Mouse (Mus musculus) lung, postnatal 36 days (tissue): Measurements from ENCODE around the gene Cep128.

Source experiments
- DNase-seq: peaks from one replicate; pipeline ENCODE4 v3.0.0; 2022; ENCODE audit warnings: mixed read lengths

The Cep128 gene

DNA sequence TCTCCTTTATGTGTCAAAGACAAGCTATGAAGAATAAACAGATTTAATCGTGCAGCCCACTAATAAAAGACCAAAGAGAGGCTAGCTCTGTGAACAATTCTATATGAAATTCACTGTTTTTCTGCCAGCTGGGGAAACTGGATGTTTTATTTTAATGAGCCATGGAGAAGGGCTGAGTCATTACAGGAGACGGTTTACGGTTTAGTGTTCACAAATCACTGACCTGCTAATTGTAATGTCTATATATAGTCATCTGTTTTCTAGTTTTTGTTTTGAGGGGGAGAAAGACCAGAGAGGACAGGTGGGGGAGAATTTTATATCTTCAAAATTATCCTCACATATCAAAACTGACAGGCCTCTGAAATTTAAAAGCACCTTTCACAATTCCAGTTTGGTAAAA lies 212.6 kb downstream of the Cep128 start:
- DNase-seq, result no peak

DNA sequence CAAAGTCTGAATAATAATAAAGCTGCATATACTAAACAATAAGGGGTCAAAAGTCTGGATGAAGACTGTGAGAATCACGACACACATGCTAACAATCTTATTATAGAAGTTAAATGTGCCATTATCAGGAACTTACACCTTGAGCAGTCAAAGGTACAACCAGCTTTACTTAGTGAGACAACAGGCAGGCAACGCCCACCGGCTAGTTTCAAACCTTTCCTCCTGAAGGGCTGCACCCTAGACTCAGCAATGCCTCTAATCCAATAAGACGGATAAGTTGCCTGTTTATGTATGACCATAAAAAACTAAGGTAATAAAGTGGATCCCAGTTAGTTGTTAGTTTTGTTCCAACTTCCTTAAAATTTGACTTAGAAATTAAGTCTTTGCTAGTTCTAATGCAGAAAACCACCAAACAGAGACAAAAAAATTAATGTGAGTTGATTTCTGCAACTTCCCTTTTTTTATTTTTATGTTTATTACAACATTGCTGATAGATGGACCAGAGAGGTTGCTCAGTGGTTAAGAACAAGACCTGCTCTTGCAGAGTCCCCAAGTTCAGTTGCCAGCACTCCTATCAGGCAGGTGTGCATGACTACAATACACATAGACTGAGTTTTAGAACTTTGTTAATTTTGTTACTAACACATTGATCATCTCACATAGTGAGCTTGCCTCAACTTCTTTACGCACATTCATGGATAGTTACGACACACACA lies 223.0 kb downstream of the Cep128 start:
- DNase-seq, result no peak

DNA sequence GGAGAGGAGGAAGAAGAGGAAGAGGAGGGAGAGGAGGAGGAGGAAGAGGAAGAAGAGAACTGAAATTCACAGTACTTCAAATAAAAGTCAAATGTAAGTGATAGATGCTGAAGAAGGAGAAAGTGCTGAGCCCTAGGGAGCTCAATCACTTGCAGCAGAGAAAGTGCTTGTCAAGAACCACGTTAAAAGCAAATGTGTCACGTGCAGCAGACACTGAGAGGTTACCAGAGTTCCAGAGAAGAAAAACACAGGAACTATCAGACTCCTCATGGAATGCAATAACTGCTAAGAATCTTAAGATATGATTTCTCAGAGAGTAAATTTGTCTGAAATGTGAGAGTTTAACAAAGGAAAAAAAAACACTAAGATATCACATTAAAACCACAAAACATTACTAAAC lies 225.7 kb downstream of the Cep128 start:
- no peak for DNase-seq

DNA sequence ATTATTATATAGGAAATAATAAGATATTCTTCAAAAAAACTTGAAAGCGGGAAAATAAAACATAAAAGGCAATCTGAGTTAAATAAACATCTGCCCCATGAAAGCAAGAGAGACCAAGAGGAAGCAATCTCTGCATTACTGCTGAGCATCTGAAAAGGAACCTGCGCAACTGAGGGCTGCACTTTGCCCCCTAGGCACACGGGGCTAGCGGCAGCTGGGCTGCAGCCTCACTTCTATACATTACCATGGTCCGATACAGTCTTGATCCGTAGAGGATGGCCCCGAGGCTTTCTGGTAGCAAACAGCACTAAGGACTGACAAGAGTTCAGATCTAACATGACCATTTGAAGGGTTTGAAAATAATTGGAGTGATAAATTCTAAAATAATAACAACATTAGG lies 230.2 kb downstream of the Cep128 start:
- DNase-seq, result no peak

DNA sequence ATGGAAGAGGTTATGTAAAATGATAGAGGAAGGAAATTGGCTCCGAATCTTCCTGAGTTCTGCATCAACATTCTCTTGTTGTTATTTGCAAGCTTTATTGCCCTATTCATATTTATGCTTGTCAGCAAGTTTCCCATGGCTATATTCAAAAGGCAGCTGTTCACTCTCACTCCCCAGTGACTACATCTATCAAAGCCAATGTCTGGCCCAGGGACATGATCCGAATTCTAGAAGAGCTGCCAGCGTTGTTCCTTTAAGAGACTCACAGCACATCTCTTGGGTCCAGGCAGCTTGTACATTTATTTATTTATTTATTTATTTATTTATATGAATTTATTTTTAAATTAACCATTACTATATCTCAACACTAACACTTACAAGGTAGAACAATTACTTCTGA lies 235.1 kb downstream of the Cep128 start:
- DNase-seq, result no peak

DNA sequence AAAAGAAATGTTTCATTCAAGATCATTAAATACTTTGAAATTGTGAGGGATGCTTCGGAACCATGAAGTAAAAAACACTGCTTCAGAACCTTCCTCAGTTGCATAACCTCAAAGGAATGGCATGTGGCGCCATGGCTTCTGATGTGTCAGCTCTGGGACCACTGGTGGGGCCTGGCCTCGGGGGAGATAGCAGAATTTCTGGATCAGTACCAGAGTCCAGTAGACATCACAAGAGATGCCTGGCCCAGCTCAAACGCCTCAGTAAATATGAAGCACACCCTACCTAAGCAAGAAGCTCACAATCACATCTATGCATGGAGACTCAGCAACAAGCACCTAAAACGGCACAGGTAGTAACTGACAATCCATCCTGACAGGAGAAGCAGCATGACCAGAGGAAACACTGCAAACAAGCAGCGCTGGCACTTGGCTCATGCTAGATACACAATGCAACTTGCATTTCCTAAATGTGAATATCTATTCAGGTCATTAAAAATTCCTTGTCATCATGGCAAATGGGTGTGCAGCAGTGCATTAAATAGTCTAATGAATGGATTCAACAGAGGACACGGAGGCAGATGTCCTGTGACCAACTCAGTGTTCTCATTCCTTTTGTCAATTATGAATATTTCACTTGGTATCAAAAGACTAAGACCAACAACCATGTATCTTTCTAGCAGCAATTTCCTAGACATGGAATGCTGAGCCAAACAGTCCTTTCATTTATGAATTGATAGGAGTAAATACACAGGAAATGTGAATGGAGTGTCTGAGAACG lies 249.3 kb downstream of the Cep128 start:
- DNase-seq, result no peak

DNA sequence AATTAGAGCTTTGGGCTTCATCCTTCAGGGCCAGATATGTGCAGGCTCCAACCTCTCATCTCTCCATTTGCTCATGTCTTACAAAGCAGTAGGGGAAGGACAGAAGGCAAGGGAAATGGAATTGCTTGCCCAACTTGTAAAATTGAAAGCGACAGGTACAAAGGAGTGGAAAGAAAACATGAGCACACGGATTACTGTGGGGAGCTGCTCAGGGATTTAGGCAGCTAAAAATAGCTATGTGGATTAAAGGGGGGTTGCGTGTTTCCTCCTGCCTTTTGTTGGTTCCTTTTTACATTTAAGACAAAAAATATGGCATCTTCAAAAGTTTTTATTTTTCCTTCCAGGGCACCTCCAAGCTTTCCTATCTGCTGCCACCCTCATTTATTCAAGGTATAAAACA lies 269.2 kb downstream of the Cep128 start:
- no peak for DNase-seq

DNA sequence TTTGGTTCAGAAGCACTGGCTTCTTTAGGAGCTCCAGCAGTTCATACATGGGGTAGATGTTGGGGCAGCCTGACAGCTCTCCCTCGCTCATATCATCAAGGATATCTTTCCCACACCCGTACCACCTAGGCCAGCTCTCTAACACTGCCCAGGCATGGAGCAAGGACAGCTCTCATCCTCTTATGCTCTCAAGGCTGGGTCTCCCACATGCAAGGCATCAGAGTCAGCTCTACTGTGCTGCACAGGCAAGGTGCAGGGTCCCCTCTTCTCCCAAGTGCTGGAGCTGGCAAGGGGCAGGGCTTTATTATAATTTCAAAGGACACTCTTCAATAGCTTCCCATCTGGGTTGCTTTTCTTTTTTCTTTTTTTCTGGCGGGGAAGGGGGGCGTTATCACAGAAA lies 280.9 kb downstream of the Cep128 start:
- no peak for DNase-seq

DNA sequence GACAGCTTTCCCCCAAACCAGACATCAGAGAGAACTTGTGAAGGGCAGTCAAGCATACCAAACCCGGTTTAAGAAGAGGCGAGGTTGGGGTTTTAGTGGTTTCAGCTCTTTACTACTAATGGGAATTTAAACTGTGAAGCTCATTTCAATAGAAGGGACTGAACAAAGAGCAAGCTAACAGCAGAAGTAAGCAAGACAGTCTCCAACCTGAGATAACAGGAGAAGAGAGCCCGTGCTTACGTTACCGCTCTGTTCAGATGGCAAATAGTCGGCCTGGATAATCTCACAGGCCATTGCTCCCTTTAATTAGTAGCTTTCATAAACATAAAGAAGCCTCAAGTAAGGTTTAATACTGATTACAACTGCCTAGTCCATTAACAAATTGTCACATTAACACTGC lies 286.3 kb downstream of the Cep128 start:
- no peak for DNase-seq

DNA sequence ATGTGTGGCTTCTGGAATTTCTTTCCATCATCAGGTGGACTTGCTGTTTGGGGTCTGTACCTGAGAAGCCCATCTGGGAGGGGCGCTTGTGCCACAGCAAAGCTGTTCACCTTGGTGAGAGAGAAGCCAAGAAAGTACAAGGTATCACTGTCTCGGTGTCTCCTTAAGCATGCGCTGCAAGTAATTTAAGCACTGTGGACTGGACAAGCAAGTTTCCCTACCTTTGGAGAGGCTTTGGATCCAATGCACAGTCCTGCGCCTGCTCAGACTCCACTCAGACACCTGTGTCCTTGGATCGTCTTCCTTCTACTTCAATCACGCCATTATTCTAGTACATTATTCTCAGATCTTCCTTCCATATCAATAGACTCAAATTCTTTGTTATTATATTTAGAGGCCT lies 288.0 kb downstream of the Cep128 start:
- no peak for DNase-seq

DNA sequence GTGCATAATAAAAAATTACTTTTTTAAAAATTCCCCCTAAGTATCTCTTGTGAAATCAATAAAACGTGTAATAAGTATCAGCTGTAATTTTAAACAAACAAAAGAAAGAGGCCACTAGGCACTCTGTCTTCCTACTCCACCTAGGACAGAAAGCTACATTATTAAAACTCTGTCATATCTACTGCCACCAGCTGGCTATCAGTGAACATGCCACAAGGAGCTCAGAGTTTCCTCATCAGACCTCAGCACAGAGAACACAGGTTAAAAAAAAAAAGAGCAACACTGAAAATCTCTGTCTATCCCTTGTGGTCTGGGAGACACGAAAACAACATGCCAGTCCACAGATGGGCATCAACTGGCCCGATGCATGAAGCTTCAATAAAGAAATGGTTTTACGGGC lies 295.9 kb downstream of the Cep128 start:
- DNase-seq, result peak; percentile 2

DNA sequence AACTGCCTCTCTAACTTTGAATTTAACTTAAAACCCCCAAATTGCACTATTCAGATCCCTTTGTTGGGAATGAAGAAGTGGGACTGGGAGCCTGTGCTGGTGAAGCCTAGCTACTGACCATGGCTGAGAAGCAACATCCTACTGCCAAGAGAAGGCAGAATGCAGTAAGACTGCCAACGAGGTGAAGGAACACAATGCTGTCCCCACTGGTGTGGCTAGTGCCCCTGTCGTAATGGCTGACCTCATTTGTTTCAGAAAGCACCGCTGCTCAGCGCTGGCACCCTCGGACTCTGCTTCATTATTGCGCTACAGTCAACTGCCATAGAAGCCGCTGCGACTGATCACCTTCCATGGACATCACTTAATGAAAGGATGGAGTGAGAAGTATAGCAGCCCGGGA lies 298.2 kb downstream of the Cep128 start:
- DNase-seq, result no peak

DNA sequence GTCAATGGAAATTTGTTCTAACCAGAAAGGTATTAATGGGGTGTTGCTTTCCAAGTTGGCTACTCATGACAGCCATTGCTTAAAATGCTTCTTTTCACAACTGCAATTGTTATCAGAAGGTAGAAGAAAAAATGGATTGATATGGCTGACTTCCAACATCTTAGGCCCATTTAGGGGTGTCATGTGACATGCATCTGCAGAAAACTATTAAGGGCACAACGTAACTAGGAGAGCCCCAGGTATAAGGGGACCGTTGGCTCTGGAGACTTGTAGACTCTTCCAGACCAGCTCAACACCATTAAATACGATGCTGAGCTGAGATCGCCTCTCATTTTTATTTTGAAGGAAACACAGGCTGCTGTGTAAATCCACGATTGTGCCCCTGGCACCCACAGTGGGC lies 308.6 kb downstream of the Cep128 start:
- DNase-seq, result no peak

DNA sequence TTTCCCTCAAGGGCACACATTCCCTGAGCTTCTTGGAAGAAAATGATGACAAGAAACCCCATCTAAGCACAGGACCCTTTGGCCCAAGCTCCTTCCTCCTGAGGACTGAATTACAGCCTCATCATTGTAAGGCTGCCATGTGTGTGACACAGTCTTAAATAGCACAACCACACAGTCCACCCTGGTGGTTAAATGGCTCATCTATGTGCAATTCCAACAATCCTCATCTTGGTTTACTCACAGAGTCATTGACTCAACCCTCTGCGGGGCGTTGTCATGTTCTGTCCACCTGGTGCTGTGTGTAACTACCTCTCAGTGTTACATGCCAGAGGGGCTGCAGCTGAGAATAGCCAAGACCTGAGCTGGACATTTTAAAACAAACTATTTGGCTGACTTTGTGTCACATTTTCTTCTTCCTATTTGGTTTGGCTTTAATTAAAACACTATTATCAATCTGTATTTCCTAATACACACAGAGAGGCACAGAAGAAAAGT lies 313.6 kb downstream of the Cep128 start:
- no peak for DNase-seq

DNA sequence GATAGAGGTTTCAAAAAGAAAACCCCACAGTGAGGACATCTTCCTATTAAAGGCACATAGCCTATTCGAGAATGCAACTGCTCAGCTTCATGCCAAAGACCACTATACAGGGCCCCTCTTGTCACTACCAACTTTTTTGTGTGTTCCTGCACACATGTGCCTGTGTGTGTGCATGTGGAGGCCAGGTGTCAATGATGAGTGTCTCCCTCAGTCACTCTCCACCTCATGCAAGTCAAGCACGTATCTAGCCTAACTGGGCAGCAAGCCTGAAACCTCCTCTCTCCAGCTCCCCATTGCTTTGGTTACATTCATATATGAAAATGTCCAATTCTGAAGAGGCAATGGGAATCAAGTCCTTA lies 317.1 kb downstream of the Cep128 start:
- DNase-seq, result no peak

DNA sequence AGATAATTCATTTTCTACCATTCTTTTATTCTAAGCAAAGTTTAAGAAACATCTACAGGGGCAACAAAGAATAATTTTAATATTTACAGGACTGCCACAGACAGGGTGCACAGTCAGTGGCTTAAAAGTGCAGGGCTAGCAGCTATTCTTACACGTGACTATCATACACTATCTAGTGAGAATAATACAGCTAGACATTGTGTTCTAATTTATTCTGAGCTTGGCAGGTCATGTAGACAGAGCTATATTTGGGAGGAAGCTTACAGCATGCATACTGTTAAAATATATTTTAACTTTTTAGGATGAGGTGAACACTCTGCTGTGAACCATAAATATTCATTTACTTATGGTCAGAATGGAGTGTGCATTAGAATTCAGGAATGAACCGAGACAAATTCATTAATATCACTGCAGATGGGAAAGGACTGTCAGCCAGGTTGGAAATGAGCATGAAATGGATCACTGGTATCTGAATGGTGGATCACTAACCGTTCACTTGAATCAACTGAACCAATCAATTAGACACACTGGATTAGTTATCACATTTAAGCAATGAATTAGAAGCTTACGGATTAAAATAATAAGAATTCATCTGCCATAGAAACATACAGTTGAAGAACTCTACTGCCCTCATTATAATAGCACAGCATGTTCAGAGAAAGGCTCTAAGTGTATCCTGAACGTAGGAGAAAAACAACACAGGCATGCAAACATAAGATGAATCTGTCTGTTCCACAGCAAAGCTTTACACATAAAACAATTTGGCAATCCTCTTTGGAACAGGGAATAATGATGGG lies 317.7 kb downstream of the Cep128 start:
- no peak for DNase-seq

DNA sequence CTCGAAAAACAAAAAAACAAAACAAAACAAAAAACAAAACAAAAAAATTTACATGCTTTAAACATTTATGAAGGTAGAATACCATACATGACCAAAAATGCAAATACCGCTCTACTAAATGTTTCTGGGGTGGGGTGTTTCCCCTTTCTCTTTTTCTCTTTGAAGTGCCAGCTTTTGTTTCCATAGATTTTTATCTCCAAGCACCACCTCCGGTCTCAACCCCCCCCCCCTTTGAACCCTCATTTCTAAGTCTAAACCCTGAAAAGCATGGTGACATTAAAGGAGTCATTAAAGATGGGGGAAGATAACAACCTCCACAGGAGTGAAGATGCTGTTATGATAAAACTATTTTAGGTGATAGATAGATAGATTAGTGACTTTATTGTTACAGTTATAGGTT lies 318.8 kb downstream of the Cep128 start:
- DNase-seq, result no peak

DNA sequence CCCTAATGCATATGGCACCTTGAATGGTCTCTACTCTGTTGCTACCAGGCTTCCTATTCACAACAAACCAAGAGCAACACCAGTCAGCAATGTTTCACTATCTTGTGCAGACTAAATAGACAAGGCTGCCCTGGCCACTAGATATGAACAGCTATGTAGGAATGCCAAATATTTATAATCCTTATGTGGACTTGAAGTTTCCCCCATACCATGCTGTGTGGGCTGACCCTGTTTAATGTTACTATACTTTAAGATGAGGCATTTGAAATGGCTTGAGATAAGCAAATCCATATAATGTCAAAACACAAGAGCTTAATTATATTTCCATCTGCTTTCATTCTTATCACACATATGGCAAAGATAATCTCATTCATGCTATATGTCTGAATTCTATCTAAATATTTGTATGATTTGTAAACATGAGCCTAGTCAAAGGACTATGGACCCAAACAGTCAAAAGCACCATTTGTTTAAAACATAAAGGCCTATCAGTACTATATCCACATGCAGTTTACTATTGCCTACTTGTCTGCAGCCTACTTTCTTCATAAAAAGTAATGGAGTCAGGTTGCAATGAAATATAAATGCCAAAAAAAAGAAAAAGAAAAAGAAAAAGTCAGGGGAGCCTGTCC lies 319.7 kb downstream of the Cep128 start:
- no peak for DNase-seq

DNA sequence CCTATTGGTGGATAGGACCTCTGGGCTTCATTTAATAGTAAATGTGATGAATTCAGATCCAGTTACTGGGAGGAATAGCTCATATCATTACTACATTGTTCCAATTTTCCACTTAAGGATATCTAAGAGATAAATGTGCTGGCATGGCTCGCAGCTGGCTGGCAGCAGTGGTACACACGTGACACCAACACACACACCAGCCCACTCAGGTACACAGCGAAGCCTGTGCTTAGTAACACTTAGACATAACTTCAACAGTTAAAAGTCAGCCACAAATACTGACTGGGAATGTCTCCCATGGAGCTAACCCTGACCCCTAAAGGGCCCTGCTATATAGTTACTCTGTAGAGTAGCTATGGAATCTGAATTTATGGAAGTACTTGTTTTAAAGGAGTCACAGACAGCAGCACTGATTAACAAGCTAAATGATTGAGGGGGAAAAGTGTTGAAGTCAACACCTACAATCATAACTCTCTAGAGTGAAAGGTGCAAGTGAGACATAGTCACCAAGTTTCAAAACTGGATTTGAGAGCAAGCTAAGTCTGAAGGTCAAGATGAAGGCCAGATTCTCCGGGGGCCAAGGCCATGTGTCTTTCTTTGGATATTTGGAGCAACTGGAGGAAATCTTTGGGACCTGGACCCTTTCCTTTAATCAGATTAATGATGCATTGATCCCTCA lies 320.7 kb downstream of the Cep128 start:
- no peak for DNase-seq

DNA sequence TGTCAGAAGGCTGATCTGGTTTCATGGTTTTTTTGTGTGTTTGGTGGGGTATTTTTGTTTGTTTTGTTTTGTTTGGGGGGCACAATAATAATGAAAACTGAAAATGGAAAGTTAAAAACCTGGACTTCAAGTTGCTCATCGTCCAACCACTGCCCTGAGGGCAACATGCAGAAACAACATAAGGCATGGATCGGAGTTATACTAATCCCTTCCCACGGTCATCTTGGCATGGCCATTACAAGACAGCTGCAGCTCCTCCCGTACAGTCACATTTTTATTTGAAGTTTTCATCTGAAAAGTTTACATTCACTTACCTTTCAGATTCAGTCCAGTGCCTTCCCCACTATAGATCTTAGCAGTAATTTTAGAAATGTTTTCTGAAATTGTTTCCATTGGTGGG lies 321.5 kb downstream of the Cep128 start:
- DNase-seq, result no peak

DNA sequence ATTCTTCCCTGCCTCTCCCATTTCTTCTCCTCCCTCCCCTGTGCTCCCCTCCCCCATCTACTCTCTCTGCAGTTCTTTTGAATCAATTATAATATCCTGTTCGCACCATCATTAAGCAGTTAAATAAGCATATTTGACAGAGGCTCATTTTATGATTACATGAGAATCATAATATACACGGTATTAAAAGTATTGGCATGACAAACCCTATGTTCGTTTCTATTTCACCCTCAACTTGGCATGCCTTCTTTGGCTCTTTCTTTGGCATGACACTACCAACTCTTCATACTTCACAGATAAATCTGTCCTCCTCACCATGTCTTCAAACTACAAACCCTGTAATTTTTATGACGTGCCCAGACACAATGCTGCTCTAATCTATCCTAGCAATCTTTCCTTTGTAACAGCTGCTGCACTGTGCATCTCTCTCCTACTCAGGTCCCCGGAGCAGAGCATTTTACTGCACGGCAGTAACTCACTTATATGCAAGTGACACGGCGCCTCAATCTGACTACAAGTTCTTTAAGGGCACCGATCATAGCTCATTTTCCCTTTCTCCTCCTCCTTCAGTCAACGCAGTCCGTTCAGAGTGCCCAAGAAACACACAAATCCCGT lies 324.4 kb downstream of the Cep128 start:
- DNase-seq, result no peak

DNA sequence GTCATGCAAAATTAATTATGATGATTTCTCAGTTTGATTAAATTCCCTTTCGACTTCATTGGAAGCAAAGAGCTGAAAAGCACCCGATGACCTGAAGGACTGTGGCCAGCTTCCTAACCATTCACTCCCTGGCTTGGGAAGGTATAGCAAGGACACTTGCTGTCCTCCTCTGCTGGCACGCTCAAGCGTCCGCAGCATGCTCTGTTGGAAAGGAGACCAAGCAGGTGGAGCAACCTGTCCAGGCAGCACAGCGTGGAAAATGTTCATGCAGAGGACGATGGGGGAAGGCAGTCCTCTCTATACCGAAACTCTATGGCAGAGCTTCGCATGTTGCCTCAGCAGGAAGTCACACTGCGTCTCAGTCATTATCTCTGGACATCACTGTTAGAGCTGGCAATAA lies 327.3 kb downstream of the Cep128 start:
- no peak for DNase-seq
